Mouse (Mus musculus): Measurements from ENCODE around the gene Ergic1.

DNA sequence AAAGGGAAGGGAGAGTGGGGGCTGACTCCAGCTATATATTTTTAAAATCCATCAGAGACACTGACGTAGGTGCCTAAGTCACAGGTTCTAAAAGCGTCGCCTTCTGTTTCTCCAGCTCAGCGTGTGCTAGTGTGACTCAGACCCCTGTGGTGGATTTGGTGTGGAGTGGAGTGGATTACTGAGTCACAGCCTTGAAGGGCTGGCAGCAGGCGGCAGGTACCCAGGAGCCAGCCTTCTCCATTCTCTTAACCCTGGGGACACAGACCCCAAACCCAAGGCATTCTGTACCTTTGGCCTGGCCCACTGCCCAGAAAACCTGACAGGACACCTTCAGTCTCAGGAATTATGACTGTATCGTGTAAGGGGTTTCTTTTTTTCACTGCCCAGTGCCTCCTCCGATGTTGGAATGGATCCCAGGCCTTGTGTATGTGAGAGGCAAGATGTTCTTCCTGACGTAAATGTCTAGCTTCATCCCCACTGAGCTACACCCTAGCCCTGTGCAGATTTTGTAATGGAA is 70.6 kb downstream of the Ergic1 start:
- TF ChIP-seq CTCF (IDR thresholded peaks at IDR 0.05; ENCODE audit: extremely low read depth, insufficient read length, insufficient replicate concordance, low read depth, low read length) (no peak), POLR2A (IDR thresholded peaks at IDR 0.05; ENCODE audit: low read depth, low read length) (no peak)
